Mouse (Mus musculus): ENCODE data around the gene Rpl18.

- no peak for TF ChIP-seq POLR2A (IDR thresholded peaks at IDR 0.05; ENCODE audit: insufficient read length, low read depth)
- no peak for TF ChIP-seq USF1 (IDR thresholded peaks at IDR 0.05; ENCODE audit: low read depth)
- no peak for TF ChIP-seq CEBPB (IDR thresholded peaks at IDR 0.05; ENCODE audit: insufficient read depth, poor library complexity, severe bottlenecking)
- no peak for TF ChIP-seq MAX (IDR thresholded peaks at IDR 0.05; ENCODE audit: low read depth)
These were observed 3.9 kb downstream of the Rpl18 start for GRCm38 (mm10) chr7:45719180-45719579.
